Comparison of ENCODE assay signal across 29 mouse cellular contexts in genomic region chr13:112672797-112673196, GRCm38 (mm10). TPM values are rescaled to one million over a fixed set of nuclear protein-coding genes. Genes with fewer than 3 reads are reported as not detected.
DNase-seq lines count a peak whose midpoint lies in the region; ATAC-seq and TF ChIP-seq lines count a peak whose summit lies in the region.
"Had no signal": no experiment of that assay in that cellular context is flagged by ENCODE, and none has a peak within 500 bp of the region (broad histone marks: within the 10 kb centered on the region; RNA-seq: fewer than 3 reads in every experiment).

No protein-coding gene starts in this region.

- TF ChIP-seq EP300 in stomach, postnatal 0 days (optimal IDR thresholded peaks at IDR 0.05), result no peak
- TF ChIP-seq EP300 in liver, embryonic 14.5 days (IDR thresholded peaks at IDR 0.05; ENCODE audit: low read depth), result peak; percentile 52

- WGBS in stomach, embryonic 15.5 days, result 53% methylated on average over 6 of the region's 6 CpGs
- WGBS in stomach, postnatal 0 days, result 54% methylated on average over 6 of the region's 6 CpGs
- WGBS in intestine, embryonic 16.5 days, result 63% methylated on average over 6 of the region's 6 CpGs
- WGBS in liver, embryonic 14.5 days (ENCODE audit: insufficient replicate concordance), result 19% methylated on average over 6 of the region's 6 CpGs
- WGBS in hindbrain, embryonic 13.5 days, result 88% methylated on average over 6 of the region's 6 CpGs

- no peaks in the 10 kb centered on the region for H3K27me3 ChIP-seq in stomach, embryonic 15.5 days (replicated peaks)
- H3K27me3 ChIP-seq in stomach, postnatal 0 days (ENCODE audit: control insufficient read depth, insufficient read depth, low read length), result no peaks in the 10 kb centered on the region
- H3K27me3 ChIP-seq in intestine, embryonic 16.5 days (replicated peaks; ENCODE audit: control insufficient read depth, insufficient read depth, low read length), result no peaks in the 10 kb centered on the region
- no peaks in the 10 kb centered on the region for H3K27me3 ChIP-seq in liver, embryonic 14.5 days (ENCODE audit: control insufficient read depth, insufficient read depth, low read length)
- no peaks in the 10 kb centered on the region for H3K27me3 ChIP-seq in hindbrain, embryonic 13.5 days
- H3K27me3 ChIP-seq: embryonic facial prominence, embryonic 12.5 days; hindbrain, embryonic 12.5 days; lung, embryonic 15.5 days; midbrain, embryonic 12.5 days; neural tube, embryonic 12.5 days had no signal

- no peak overlapping the region for H3K4me2 ChIP-seq in stomach, embryonic 15.5 days
- no peak overlapping the region for H3K4me2 ChIP-seq in stomach, postnatal 0 days (replicated peaks; ENCODE audit: low read depth)
- H3K4me2 ChIP-seq in intestine, embryonic 16.5 days (ENCODE audit: low read depth, low read length), result no peak overlapping the region
- H3K4me2 ChIP-seq in liver, embryonic 14.5 days (ENCODE audit: low read depth), result no peak overlapping the region
- H3K4me2 ChIP-seq in hindbrain, embryonic 13.5 days, result no peak overlapping the region
- H3K4me2 ChIP-seq: embryonic facial prominence, embryonic 12.5 days; hindbrain, embryonic 12.5 days; lung, embryonic 15.5 days; midbrain, embryonic 12.5 days; neural tube, embryonic 12.5 days had no signal

- no peak overlapping the region for H3K9ac ChIP-seq in stomach, embryonic 15.5 days
- no peak overlapping the region for H3K9ac ChIP-seq in stomach, postnatal 0 days (ENCODE audit: low read length)
- no peak overlapping the region for H3K9ac ChIP-seq in intestine, embryonic 16.5 days (ENCODE audit: low read depth, low read length)
- H3K9ac ChIP-seq in liver, embryonic 14.5 days (replicated peaks), result no peak overlapping the region
- no peak overlapping the region for H3K9ac ChIP-seq in hindbrain, embryonic 13.5 days
- H3K9ac ChIP-seq: embryonic facial prominence, embryonic 12.5 days; hindbrain, embryonic 12.5 days; lung, embryonic 15.5 days; midbrain, embryonic 12.5 days; neural tube, embryonic 12.5 days had no signal

- no peaks in the 10 kb centered on the region for H3K9me3 ChIP-seq in stomach, embryonic 15.5 days
- no peaks in the 10 kb centered on the region for H3K9me3 ChIP-seq in stomach, postnatal 0 days (ENCODE audit: control insufficient read depth, low read length)
- no peaks in the 10 kb centered on the region for H3K9me3 ChIP-seq in intestine, embryonic 16.5 days (ENCODE audit: control insufficient read depth, low read length)
- H3K9me3 ChIP-seq in liver, embryonic 14.5 days (ENCODE audit: control insufficient read depth, low read length), result no peaks in the 10 kb centered on the region
- H3K9me3 ChIP-seq in hindbrain, embryonic 13.5 days, result no peaks in the 10 kb centered on the region
- H3K9me3 ChIP-seq: embryonic facial prominence, embryonic 12.5 days; hindbrain, embryonic 12.5 days; lung, embryonic 15.5 days; midbrain, embryonic 12.5 days; neural tube, embryonic 12.5 days had no signal

- H3K36me3 ChIP-seq in stomach, embryonic 15.5 days, result no peaks in the 10 kb centered on the region
- H3K36me3 ChIP-seq in stomach, postnatal 0 days (ENCODE audit: control insufficient read depth, insufficient read depth, low read length), result no peaks in the 10 kb centered on the region
- no peaks in the 10 kb centered on the region for H3K36me3 ChIP-seq in intestine, embryonic 16.5 days (ENCODE audit: control insufficient read depth, insufficient read depth, low read length)
- H3K36me3 ChIP-seq in liver, embryonic 14.5 days (replicated peaks; ENCODE audit: control insufficient read depth, insufficient read depth, low read depth), result peaks cover 15% of the 10 kb centered on the region
- H3K36me3 ChIP-seq in hindbrain, embryonic 13.5 days, result peaks cover 28% of the 10 kb centered on the region
- H3K36me3 ChIP-seq: embryonic facial prominence, embryonic 12.5 days; lung, embryonic 15.5 days had no signal

- H3K4me3 ChIP-seq in stomach, embryonic 15.5 days (replicated peaks), result no peak overlapping the region
- H3K4me3 ChIP-seq in stomach, postnatal 0 days (ENCODE audit: low read depth, low read length), result no peak overlapping the region
- no peak overlapping the region for H3K4me3 ChIP-seq in intestine, embryonic 16.5 days (ENCODE audit: low read length)
- no peak overlapping the region for H3K4me3 ChIP-seq in liver, embryonic 14.5 days (ENCODE audit: insufficient read depth in 1 of 2, low read depth in 2 of 2, low read length in 2 of 2)
- H3K4me3 ChIP-seq in hindbrain, embryonic 13.5 days, result no peak overlapping the region
- H3K4me3 ChIP-seq: embryonic facial prominence, embryonic 12.5 days; gastrocnemius, adult 2 months; hindbrain, embryonic 12.5 days; layer of hippocampus, adult 2 months; left cerebral cortex, adult 2 months; lung, embryonic 15.5 days; midbrain, embryonic 12.5 days; myocyte; neural tube, embryonic 12.5 days had no signal

- TF ChIP-seq CTCF in stomach, postnatal 0 days (IDR thresholded peaks at IDR 0.05; ENCODE audit: low read depth), result no peak
- no peak for TF ChIP-seq CTCF in liver, embryonic 14.5 days (IDR thresholded peaks at IDR 0.05; ENCODE audit: low read depth)

- ATAC-seq in stomach, embryonic 15.5 days (ENCODE audit: insufficient read depth, low FRiP score, low read depth), result peak; percentile 65; the same call in 1 of the 2 replicates
- ATAC-seq in stomach, postnatal 0 days (ENCODE audit: low FRiP score, low TSS enrichment), result no peak
- ATAC-seq in intestine, embryonic 16.5 days, result peak; percentile 74
- peak; percentile 73 for ATAC-seq in liver, embryonic 14.5 days (ENCODE audit: insufficient read depth)
- ATAC-seq in megakaryocyte-erythroid progenitor cell, adult 5-6 weeks (replicated peaks; ENCODE audit: low FRiP score, low TSS enrichment, poor library complexity, severe bottlenecking), result peak; percentile 82
- no peak for ATAC-seq in hindbrain, embryonic 13.5 days (ENCODE audit: low FRiP score)
- ATAC-seq: forebrain, embryonic 14.5 days had no signal

- intact Hi-C loops in gastrocnemius, postnatal 14 days (cut with DNase I; ENCODE audit: low total_unique reads), result loop anchor here (5.0 kb wide), 1 partner anchor 190 kb away; no protein-coding TSS in a partner anchor

- no peak overlapping the region for H3K27ac ChIP-seq in stomach, embryonic 15.5 days
- H3K27ac ChIP-seq in stomach, postnatal 0 days (replicated peaks), result no peak overlapping the region
- H3K27ac ChIP-seq in intestine, embryonic 16.5 days (ENCODE audit: low read length), result no peak overlapping the region
- no peak overlapping the region for H3K27ac ChIP-seq in liver, embryonic 14.5 days
- H3K27ac ChIP-seq in hindbrain, embryonic 13.5 days, result no peak overlapping the region
- H3K27ac ChIP-seq: embryonic facial prominence, embryonic 12.5 days; gastrocnemius, adult 2 months; hindbrain, embryonic 12.5 days; layer of hippocampus, adult 2 months; left cerebral cortex, adult 2 months; lung, embryonic 15.5 days; midbrain, embryonic 12.5 days; neural tube, embryonic 12.5 days had no signal

- no peak for DNase-seq in stomach, postnatal 0 days (ENCODE audit: low spot score)
- no peak for DNase-seq in liver, embryonic 14.5 days (ENCODE audit: low read depth in 3 of 3, low spot score in 3 of 3)
- no peak for DNase-seq in gastrocnemius, postnatal 14 days
- DNase-seq: adrenal gland, postnatal 10 days; B cell, adult 2 months; cerebellum, adult 9-10 months; embryo, embryonic 11 days; gastrocnemius, adult 2 months; heart, postnatal 36 days; kidney, adult 2 months; kidney, postnatal 36 days; left cerebral cortex, postnatal 4 days; right cerebral cortex, postnatal 4 days; thymus, adult 18-20 months; thymus, postnatal 25 days had no signal

- H3K4me1 ChIP-seq in stomach, embryonic 15.5 days, result peaks cover 5% of the 10 kb centered on the region; the same call in 1 of the 2 replicates
- H3K4me1 ChIP-seq in stomach, postnatal 0 days (replicated peaks; ENCODE audit: control insufficient read depth, insufficient read depth), result no peaks in the 10 kb centered on the region
- peaks cover 4% of the 10 kb centered on the region; the same call in 1 of the 2 replicates for H3K4me1 ChIP-seq in intestine, embryonic 16.5 days (ENCODE audit: control insufficient read depth, insufficient read depth, low read length)
- peaks cover 0 to 11% of the 10 kb centered on the region in 2 experiments; a peak in 3 of 4 replicates for H3K4me1 ChIP-seq in liver, embryonic 14.5 days (replicated peaks; ENCODE audit: control insufficient read depth in 2 of 2, insufficient read depth in 2 of 2, low read length in 1 of 2)
- H3K4me1 ChIP-seq in hindbrain, embryonic 13.5 days (replicated peaks), result peaks cover 3% of the 10 kb centered on the region; the same call in 1 of the 2 replicates
- H3K4me1 ChIP-seq: hindbrain, embryonic 12.5 days; lung, embryonic 15.5 days; midbrain, embryonic 12.5 days; neural tube, embryonic 12.5 days had no signal

RNA-seq across cellular contexts. Expression of gene Slc38a9, which starts 12.2 kb away (rescaled TPM):
- polyA plus RNA-seq in stomach, embryonic 15.5 days (2015; fragmentation: Nextera tagmentation; extraction: Ambion mirVana), result 13.5 and 13.9 TPM in 2 replicates
- polyA plus RNA-seq in stomach, postnatal 0 days (2015; fragmentation: Nextera tagmentation; extraction: Ambion mirVana), result 8.9 and 10.1 TPM in 2 replicates
- polyA plus RNA-seq in intestine, embryonic 16.5 days (2015; fragmentation: Nextera tagmentation; extraction: Ambion mirVana), result 12.5 and 12.8 TPM in 2 replicates
- 9.2 and 10.9 TPM in 2 replicates for polyA plus RNA-seq in liver, embryonic 14.5 days (2012; rRNA removed)
- 8.3 and 9.2 TPM in 2 replicates for polyA plus RNA-seq in liver, embryonic 14.5 days (2014; fragmentation: Nextera tagmentation; extraction: Ambion mirVana)
- total RNA-seq in megakaryocyte-erythroid progenitor cell, adult 5-6 weeks (2014; fragmentation: Nextera tagmentation), result 122 and 153 TPM in 2 replicates
- 33.5 and 44.5 TPM in 2 replicates for total RNA-seq in megakaryocyte-erythroid progenitor cell, adult 5-6 weeks (2017)
- polyA plus RNA-seq in hindbrain, embryonic 13.5 days (2015; fragmentation: Nextera tagmentation; extraction: Ambion mirVana), result 26.6 TPM in 2 replicates
- total RNA-seq in gastrocnemius, postnatal 14 days (2021), result 1 to 10 TPM; 4.1 to 6.2 TPM

RNA-seq across cellular contexts. Expression of gene Ddx4, which starts 20.5 kb away (rescaled TPM):
- 0.17 and 0.37 TPM in 2 replicates for polyA plus RNA-seq in stomach, embryonic 15.5 days (2015; fragmentation: Nextera tagmentation; extraction: Ambion mirVana)
- polyA plus RNA-seq in stomach, postnatal 0 days (2015; fragmentation: Nextera tagmentation; extraction: Ambion mirVana), result 0.04 and 0.08 TPM in 2 replicates
- 0.18 and 0.24 TPM in 2 replicates for polyA plus RNA-seq in intestine, embryonic 16.5 days (2015; fragmentation: Nextera tagmentation; extraction: Ambion mirVana)
- polyA plus RNA-seq in liver, embryonic 14.5 days (2012; rRNA removed), result 0.22 and 0.32 TPM in 2 replicates
- 0.09 and 0.21 TPM in 2 replicates for polyA plus RNA-seq in liver, embryonic 14.5 days (2014; fragmentation: Nextera tagmentation; extraction: Ambion mirVana)
- total RNA-seq in megakaryocyte-erythroid progenitor cell, adult 5-6 weeks (2014; fragmentation: Nextera tagmentation), result 1.7 and 4.4 TPM in 2 replicates
- total RNA-seq in megakaryocyte-erythroid progenitor cell, adult 5-6 weeks (2017), result 1.6 and 4.1 TPM in 2 replicates
- 0.78 and 1.5 TPM in 2 replicates for polyA plus RNA-seq in hindbrain, embryonic 13.5 days (2015; fragmentation: Nextera tagmentation; extraction: Ambion mirVana)
- total RNA-seq in gastrocnemius, postnatal 14 days (2021), result not detected
- total RNA-seq: gastrocnemius, adult 2 months; gastrocnemius, postnatal 4 days had no signal
- polyA plus RNA-seq: myocyte had no signal

Comparison
In these comparisons a context has a peak if more than half of its experiments do, and no peak if none do; other contexts are left out.
1. ATAC-seq: peak in stomach, embryonic 15.5 days (single experiment), intestine, embryonic 16.5 days (single experiment), liver, embryonic 14.5 days (single experiment) and megakaryocyte-erythroid progenitor cell, adult 5-6 weeks (single experiment); none in stomach, postnatal 0 days (single experiment) and hindbrain, embryonic 13.5 days (single experiment).